Mouse (Mus musculus) megakaryocyte, embryonic 14.5 days (primary cell): ENCODE data around the gene Mrpl14. TPM values are rescaled to one million over a fixed set of nuclear protein-coding genes. Genes with fewer than 3 reads are reported as not detected.

Experiments
- H3K27me3 ChIP-seq: replicated peaks from 2 replicates; pipeline ENCODE3; 2012; ENCODE audit warnings: inconsistent platforms
- H3K36me3 ChIP-seq: replicated peaks from 2 replicates; pipeline ENCODE3; 2012; ENCODE audit warnings: low read length, inconsistent platforms, mixed read lengths
- H3K4me1 ChIP-seq: 2 replicates; pipeline ENCODE4 v1.6.1; 2012; ENCODE audit warnings: inconsistent platforms
- H3K4me3 ChIP-seq: replicated peaks from 2 replicates; pipeline ENCODE3; 2012; ENCODE audit warnings: moderate library complexity, mild to moderate bottlenecking, inconsistent platforms
- H3K9me3 ChIP-seq: 2 replicates; pipeline ENCODE4 v1.6.1; 2012; ENCODE audit warnings: inconsistent platforms
- FLI1 ChIP-seq: IDR thresholded peaks from 2 replicates; pipeline ENCODE4 v1.6.1; 2012; ENCODE audit warnings: low read length, inconsistent platforms, mixed read lengths
- GATA1 ChIP-seq: IDR thresholded peaks from 3 replicates; pipeline ENCODE4 v1.6.1; 2012; ENCODE audit warnings: mixed read lengths, low read length, inconsistent platforms, borderline replicate concordance
- polyA plus RNA-seq: library from polyadenylated mRNA; stranded (reverse); fragments of >175 nt; gene quantifications from 2 replicates; pipeline ENCODE4 v1.2.3, GENCODE M21; 2012; ENCODE audit warnings: low replicate concordance; ENCODE audit not compliant: insufficient read depth

The Mrpl14 gene
- polyA plus RNA-seq, 1 experiment, result 372 TPM

DNA sequence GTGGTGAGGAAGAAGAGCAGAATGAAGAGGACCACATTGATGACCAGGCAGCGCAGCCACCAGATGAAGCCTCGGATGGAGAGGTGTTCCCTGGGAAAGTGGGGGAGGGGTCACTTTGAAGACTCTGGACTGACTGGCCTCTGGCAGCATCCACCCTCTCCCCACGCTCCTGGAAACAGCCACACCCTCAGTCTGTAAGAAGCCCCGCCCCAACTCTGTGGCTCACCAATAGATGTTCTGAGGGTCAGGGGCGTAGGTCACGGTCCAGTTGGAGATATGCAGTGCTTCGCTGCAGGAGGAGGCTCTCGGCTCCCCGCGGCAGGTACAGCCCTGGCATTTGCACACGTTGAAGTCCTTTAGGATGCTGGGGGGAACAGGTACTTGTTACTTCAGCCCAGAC, 20.0 kb upstream of the Mrpl14 start:
- no peaks in the 10 kb centered on the region for H3K9me3 ChIP-seq
- no peak for TF ChIP-seq GATA1
- no peak for TF ChIP-seq FLI1
- H3K4me1 ChIP-seq, result peaks cover 5% of the 10 kb centered on the region
- H3K4me3 ChIP-seq, result no peak overlapping the region
- H3K27me3 ChIP-seq, result no peaks in the 10 kb centered on the region
- H3K36me3 ChIP-seq, result peaks cover 97% of the 10 kb centered on the region

- TF ChIP-seq GATA1, result no peak
- no peak for TF ChIP-seq FLI1
- Histone ChIP-seq H3K36me3 (peaks cover 97% of the 10 kb centered on the region), H3K4me1 (peaks cover 5% of the 10 kb centered on the region), H3K27me3 (no peaks in the 10 kb centered on the region), H3K4me3 (no peak overlapping the region), H3K9me3 (no peaks in the 10 kb centered on the region)
Observed at GRCm38 (mm10) chr17:45667481-45667880, 18.6 kb upstream of the Mrpl14 start.

- Histone ChIP-seq H3K27me3 (no peaks in the 10 kb centered on the region), H3K9me3 (no peaks in the 10 kb centered on the region), H3K36me3 (peaks cover 97% of the 10 kb centered on the region), H3K4me3 (no peak overlapping the region), H3K4me1 (peaks cover 5% of the 10 kb centered on the region)
- no peak for TF ChIP-seq FLI1
- no peak for TF ChIP-seq GATA1
Observed at GRCm38 (mm10) chr17:45667986-45668385, 18.1 kb upstream of the Mrpl14 start.

- Histone ChIP-seq H3K36me3 (peaks cover 95% of the 10 kb centered on the region), H3K4me3 (no peak overlapping the region), H3K4me1 (peaks cover 25% of the 10 kb centered on the region), H3K9me3 (no peaks in the 10 kb centered on the region), H3K27me3 (no peaks in the 10 kb centered on the region)
- TF ChIP-seq GATA1 (no peak), FLI1 (no peak)
Observed at GRCm38 (mm10) chr17:45671821-45672220, 14.3 kb upstream of the Mrpl14 start.

GRCm38 (mm10) chr17:45672598-45672997, 13.5 kb upstream of the Mrpl14 start:
- H3K36me3 ChIP-seq, result peaks cover 93% of the 10 kb centered on the region
- no peaks in the 10 kb centered on the region for H3K27me3 ChIP-seq
- peaks cover 25% of the 10 kb centered on the region for H3K4me1 ChIP-seq
- H3K9me3 ChIP-seq, result no peaks in the 10 kb centered on the region
- TF ChIP-seq GATA1 (no peak), FLI1 (no peak)
- H3K4me3 ChIP-seq, result no peak overlapping the region

- H3K27me3 ChIP-seq, result no peaks in the 10 kb centered on the region
- H3K36me3 ChIP-seq, result peaks cover 63% of the 10 kb centered on the region
- TF ChIP-seq FLI1 (no peak), GATA1 (no peak)
- peaks cover 62% of the 10 kb centered on the region for H3K4me1 ChIP-seq
- no peak overlapping the region for H3K4me3 ChIP-seq
- H3K9me3 ChIP-seq, result no peaks in the 10 kb centered on the region
Observed at GRCm38 (mm10) chr17:45678106-45678505, 8.0 kb upstream of the Mrpl14 start.

- no peaks in the 10 kb centered on the region for H3K9me3 ChIP-seq
- TF ChIP-seq GATA1, result no peak
- no peak for TF ChIP-seq FLI1
- peak overlapping the region; percentile 56 for H3K4me3 ChIP-seq
- H3K27me3 ChIP-seq, result no peaks in the 10 kb centered on the region
- H3K4me1 ChIP-seq, result peaks cover 62% of the 10 kb centered on the region
- H3K36me3 ChIP-seq, result peaks cover 41% of the 10 kb centered on the region
Observed at GRCm38 (mm10) chr17:45680391-45680980, 5.6 kb upstream of the Mrpl14 start.

- TF ChIP-seq GATA1 (no peak), FLI1 (no peak)
- Histone ChIP-seq H3K4me1 (peaks cover 55% of the 10 kb centered on the region), H3K4me3 (no peak overlapping the region), H3K9me3 (no peaks in the 10 kb centered on the region), H3K36me3 (peaks cover 30% of the 10 kb centered on the region), H3K27me3 (no peaks in the 10 kb centered on the region)
Observed at GRCm38 (mm10) chr17:45681588-45681987, 4.5 kb upstream of the Mrpl14 start.

- peaks cover 64% of the 10 kb centered on the region for H3K4me1 ChIP-seq
- no peaks in the 10 kb centered on the region for H3K27me3 ChIP-seq
- no peaks in the 10 kb centered on the region for H3K9me3 ChIP-seq
- H3K36me3 ChIP-seq, result peaks cover 20% of the 10 kb centered on the region
- H3K4me3 ChIP-seq, result no peak overlapping the region
- no peak for TF ChIP-seq GATA1
Observed at GRCm38 (mm10) chr17:45682843-45683242, 3.3 kb upstream of the Mrpl14 start.

GRCm38 (mm10) chr17:45684667-45685131, 1.4 kb upstream of the Mrpl14 start:
- Histone ChIP-seq H3K4me3 (peak overlapping the region; percentile 97), H3K9me3 (no peaks in the 10 kb centered on the region), H3K27me3 (no peaks in the 10 kb centered on the region), H3K36me3 (peaks cover 8% of the 10 kb centered on the region), H3K4me1 (peaks cover 58% of the 10 kb centered on the region)
- TF ChIP-seq FLI1 (no peak), GATA1 (no peak)
